Mouse (Mus musculus) kidney, adult 9 months (tissue): ENCODE results near the gene Olfr1090.

Experiments used
- DNase-seq: peaks from one replicate; pipeline ENCODE4 v3.0.0; 2022

Olfr1090 gene

GRCm38 (mm10) chr2:86758893-86759292 is at the start of gene Olfr1090:
TSS of gene Olfr1090 (minus strand) at chr2:86758993.
- no peak for DNase-seq

DNA sequence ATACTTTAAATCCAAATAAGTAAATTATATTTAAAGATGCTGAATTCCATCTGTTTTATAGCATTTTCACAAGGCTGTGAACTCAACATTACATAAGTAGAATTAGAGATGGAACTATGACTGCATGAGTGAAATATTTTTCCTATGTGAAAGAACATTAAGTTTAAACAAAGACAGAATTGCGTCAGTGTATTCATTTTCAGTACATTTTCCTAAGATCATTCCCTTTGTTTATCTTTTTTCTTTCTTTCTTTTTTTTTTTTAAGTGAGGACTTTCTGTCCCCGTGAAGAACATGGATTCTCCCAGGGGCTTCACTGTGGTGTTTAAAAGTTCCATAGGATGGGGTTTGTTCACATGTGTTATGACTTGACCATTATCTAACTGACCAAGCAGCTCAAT is 23.4 kb upstream of the Olfr1090 start, which contains the start of gene Olfr1093:
TSS of gene Olfr1093 (plus strand) at position 301 of the 400 bp plus-strand sequence.
- DNase-seq = no peak

DNA sequence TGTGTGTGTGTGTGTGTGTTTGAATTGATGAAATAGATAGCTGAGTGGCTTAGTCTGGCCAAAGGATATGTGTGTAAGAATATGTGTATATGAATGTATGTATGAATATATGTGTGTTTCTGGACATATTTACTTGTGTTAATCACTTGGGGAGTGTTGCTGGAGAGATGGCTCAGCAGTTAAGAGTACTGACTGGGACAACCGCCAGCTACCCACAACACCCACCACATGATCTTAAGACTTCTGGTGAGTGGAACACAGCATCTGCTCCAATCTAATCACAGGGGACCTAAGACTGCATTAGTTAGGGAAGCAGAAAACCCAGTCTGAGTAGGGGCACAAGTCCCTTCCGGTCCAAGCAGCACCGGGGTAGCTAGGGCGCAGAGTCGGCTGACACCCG is 2.3 kb upstream of the Olfr1090 start:
- no peak for DNase-seq

DNA sequence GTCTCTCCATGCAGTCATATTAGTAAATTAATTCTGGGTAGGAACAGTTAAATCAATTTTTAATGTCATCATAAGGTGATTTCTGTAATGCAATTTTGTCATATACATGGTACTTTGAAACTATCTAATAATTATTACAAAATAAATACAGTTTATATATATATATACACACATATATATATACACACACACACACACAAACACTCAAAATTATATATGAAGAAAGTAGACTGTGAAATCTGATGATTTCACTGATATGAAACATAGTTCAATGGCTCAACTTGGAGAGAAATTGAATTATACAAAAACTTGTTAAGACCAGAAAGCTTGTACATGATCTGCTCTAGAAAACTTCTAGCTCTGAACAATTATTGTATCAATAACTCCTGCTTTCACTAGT is 25.2 kb downstream of the Olfr1090 start, which contains the start of gene Olfr1089:
TSS of gene Olfr1089 (minus strand) at position 101 of the 400 bp plus-strand sequence.
- DNase-seq = no peak
